Mouse (Mus musculus) right cerebral cortex, adult 18-20 months (tissue): ENCODE data around the gene C3ar1.

ENCODE experiments used
- DNase-seq: peaks from one replicate; pipeline ENCODE4 v3.0.0; 2022; ENCODE audit warnings: mixed read lengths

The C3ar1 gene

GRCm38 (mm10) chr6:122825923-122826742 lies 29.8 kb downstream of the C3ar1 start:
- peak; percentile 94 for DNase-seq

GRCm38 (mm10) chr6:122825166-122825565 lies 30.8 kb downstream of the C3ar1 start:
- no peak for DNase-seq

GRCm38 (mm10) chr6:122824086-122824485 lies 31.9 kb downstream of the C3ar1 start:
- no peak for DNase-seq

- no peak for DNase-seq
Measured at GRCm38 (mm10) chr6:122821822-122822221, 34.1 kb downstream of the C3ar1 start.

- no peak for DNase-seq
Measured at GRCm38 (mm10) chr6:122820799-122821650, 34.9 kb downstream of the C3ar1 start.

- DNase-seq: peak; percentile 39
Measured at GRCm38 (mm10) chr6:122820071-122820798, 35.7 kb downstream of the C3ar1 start.

- peak; percentile 66 for DNase-seq
Measured at GRCm38 (mm10) chr6:122819306-122820070, 36.5 kb downstream of the C3ar1 start, which contains the start of gene Foxj2. TSS of gene Foxj2 (plus strand) at chr6:122819914.

GRCm38 (mm10) chr6:122813640-122814039 lies 42.3 kb downstream of the C3ar1 start:
- DNase-seq: no peak

GRCm38 (mm10) chr6:122812716-122813115 lies 43.2 kb downstream of the C3ar1 start:
- DNase-seq: no peak

- peak; percentile 33 for DNase-seq
Measured at GRCm38 (mm10) chr6:122811771-122812600, 44.0 kb downstream of the C3ar1 start.

GRCm38 (mm10) chr6:122811280-122811652 lies 44.7 kb downstream of the C3ar1 start:
- peak; percentile 96 for DNase-seq

- DNase-seq: peak; percentile 99
Measured at GRCm38 (mm10) chr6:122810615-122811279, 45.2 kb downstream of the C3ar1 start.

GRCm38 (mm10) chr6:122810022-122810614 lies 45.8 kb downstream of the C3ar1 start:
- peak; percentile 30 for DNase-seq

- DNase-seq: peak; percentile 81
Measured at GRCm38 (mm10) chr6:122804418-122804817, 51.5 kb downstream of the C3ar1 start.

- peak; percentile 42 for DNase-seq
Measured at GRCm38 (mm10) chr6:122801801-122802514, 54.0 kb downstream of the C3ar1 start.

GRCm38 (mm10) chr6:122801301-122801800 lies 54.6 kb downstream of the C3ar1 start, which contains the start of gene Slc2a3:
TSS of gene Slc2a3 (minus strand) at chr6:122801640.
- DNase-seq: peak; percentile 80

- peak; percentile 84 for DNase-seq
Measured at GRCm38 (mm10) chr6:122800640-122801300, 55.2 kb downstream of the C3ar1 start.
